Mouse (Mus musculus): ENCODE data around the gene Actr6. TPM values are rescaled to one million over a fixed set of nuclear protein-coding genes. Genes with fewer than 3 reads are reported as not detected.
"Not testable (repeated sequence)": the region's sequence is repeated elsewhere in the genome, so short reads cannot be mapped to it uniquely, and the experiment has no call there.

Gene Actr6
- polyA plus RNA-seq, 1 experiment from 2014 or later: 27.4 TPM

DNA sequence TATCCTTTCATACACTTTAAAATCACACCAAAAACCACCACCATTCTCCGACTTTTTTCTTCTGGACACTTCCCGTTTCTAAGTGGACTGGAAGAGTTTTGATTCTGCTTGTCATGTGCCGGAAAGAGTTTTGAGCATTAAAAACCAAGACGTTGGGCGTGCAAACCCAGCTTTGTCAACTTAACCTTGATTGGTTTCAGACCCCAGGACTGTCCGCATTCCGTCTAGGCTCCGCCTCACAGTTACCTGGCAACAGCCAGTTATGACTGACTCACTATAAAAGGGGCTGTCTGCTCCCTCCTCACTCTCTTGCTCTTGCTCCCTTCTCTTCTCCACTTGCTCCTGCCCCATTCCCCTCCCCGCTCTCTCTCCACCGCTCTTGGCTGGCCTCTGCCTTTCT, 23.4 kb downstream of the Actr6 start:
- Histone ChIP-seq H3K4me1 (ENCODE audit: insufficient read depth, low read length) (no peaks in the 10 kb centered on the region), H3K27me3 (ENCODE audit: insufficient read depth, low read length) (no peaks in the 10 kb centered on the region), H3K36me3 (ENCODE audit: insufficient read depth, low read length) (peaks cover 21% of the 10 kb centered on the region), H3K9ac (replicated peaks; ENCODE audit: low read length) (no peak overlapping the region), H3K27ac (ENCODE audit: low read length) (no peak overlapping the region), H3K4me2 (replicated peaks; ENCODE audit: low read depth, low read length) (peak overlapping the region; percentile 35), H3K9me3 (ENCODE audit: low read length) (no peaks in the 10 kb centered on the region), H3K4me3 (ENCODE audit: low read length) (no peak overlapping the region)
- peak; percentile 71; the same call in 1 of the 2 replicates for ATAC-seq (ENCODE audit: low FRiP score, low TSS enrichment)
- 35% methylated on average over 10 of the region's 10 CpGs for WGBS

DNA sequence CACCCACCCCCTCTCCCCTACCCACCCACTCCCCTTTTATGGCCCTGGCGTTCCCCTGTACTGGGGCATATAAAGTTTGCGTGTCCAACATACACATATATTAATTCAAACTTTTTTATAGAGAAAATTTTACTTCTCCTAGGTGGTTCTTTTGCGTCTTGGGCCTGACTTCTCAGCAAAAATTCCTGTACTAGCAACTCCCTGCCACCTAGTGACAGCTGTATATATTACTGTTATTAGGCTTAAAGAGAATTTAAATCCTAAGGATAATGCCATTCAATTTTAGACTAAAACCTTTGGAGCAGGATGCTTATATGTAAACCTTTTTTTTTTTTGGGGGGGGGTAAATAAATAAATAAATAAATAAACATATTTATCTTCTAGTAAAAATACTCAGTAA, 24.7 kb downstream of the Actr6 start:
- Histone ChIP-seq H3K27me3 (ENCODE audit: insufficient read depth, low read length) (no peaks in the 10 kb centered on the region), H3K9ac (replicated peaks; ENCODE audit: low read length) (no peak overlapping the region), H3K4me2 (replicated peaks; ENCODE audit: low read depth, low read length) (no peak overlapping the region), H3K4me1 (ENCODE audit: insufficient read depth, low read length) (no peaks in the 10 kb centered on the region), H3K27ac (ENCODE audit: low read length) (no peak overlapping the region), H3K36me3 (ENCODE audit: insufficient read depth, low read length) (peaks cover 11% of the 10 kb centered on the region), H3K9me3 (ENCODE audit: low read length) (no peaks in the 10 kb centered on the region), H3K4me3 (ENCODE audit: low read length) (no peak overlapping the region)
- 83% methylated on average over 3 of the region's 3 CpGs for WGBS
- no peak for ATAC-seq (ENCODE audit: low FRiP score, low TSS enrichment)

DNA sequence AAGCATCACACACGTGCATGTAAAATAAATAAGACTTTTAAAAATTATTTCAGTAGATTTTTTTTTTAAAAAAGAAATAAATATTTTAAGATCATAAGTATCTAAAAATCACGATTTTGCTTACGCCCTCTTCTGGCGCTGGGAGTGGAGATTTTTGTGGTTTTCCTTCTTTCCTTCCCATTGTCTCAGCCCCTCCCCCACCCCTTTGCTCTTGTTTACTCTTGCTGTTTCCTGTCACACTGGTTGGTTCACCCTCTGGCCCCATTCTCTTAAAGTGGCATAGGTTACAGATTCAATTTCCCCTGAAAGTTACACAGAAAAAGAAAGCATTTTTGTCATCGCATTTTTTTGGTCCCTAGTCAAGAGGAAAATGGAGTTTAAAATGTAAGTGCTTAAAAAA, 29.1 kb downstream of the Actr6 start:
- Histone ChIP-seq H3K4me2 (replicated peaks; ENCODE audit: low read depth, low read length) (no peak overlapping the region), H3K4me3 (ENCODE audit: low read length) (no peak overlapping the region), H3K9ac (replicated peaks; ENCODE audit: low read length) (no peak overlapping the region), H3K27ac (ENCODE audit: low read length) (no peak overlapping the region), H3K36me3 (ENCODE audit: insufficient read depth, low read length) (no peaks in the 10 kb centered on the region), H3K9me3 (ENCODE audit: low read length) (no peaks in the 10 kb centered on the region), H3K27me3 (ENCODE audit: insufficient read depth, low read length) (no peaks in the 10 kb centered on the region), H3K4me1 (ENCODE audit: insufficient read depth, low read length) (no peaks in the 10 kb centered on the region)
- 49% methylated on average over 5 of the region's 5 CpGs for WGBS
- ATAC-seq (ENCODE audit: low FRiP score, low TSS enrichment): 0 out of 2 replicates have a peak, but pooled peaks have one; percentile 39

DNA sequence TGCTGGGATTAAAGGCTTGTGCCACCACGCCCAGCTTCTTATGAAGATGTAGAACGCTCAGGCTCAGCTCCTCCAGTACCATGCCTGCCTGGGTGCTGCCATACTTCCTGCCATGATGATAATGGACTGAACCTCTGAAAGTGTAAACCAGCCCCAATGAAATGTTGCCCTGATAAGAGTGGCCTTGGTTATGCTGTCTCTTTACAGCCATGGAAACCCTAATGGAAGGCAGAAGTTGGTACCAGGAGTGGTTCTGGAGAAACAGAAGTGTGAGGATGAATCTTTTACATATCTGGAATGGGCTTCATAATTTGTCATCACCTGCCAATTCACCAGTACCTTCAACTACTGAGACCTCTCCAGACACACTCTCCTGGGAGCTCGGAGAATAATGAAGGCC, 34.1 kb downstream of the Actr6 start:
- Histone ChIP-seq H3K9ac (replicated peaks; ENCODE audit: low read length) (no peak overlapping the region), H3K27me3 (ENCODE audit: insufficient read depth, low read length) (no peaks in the 10 kb centered on the region), H3K27ac (ENCODE audit: low read length) (no peak overlapping the region), H3K4me3 (ENCODE audit: low read length) (no peak overlapping the region), H3K9me3 (ENCODE audit: low read length) (no peaks in the 10 kb centered on the region), H3K4me1 (ENCODE audit: insufficient read depth, low read length) (no peaks in the 10 kb centered on the region), H3K4me2 (replicated peaks; ENCODE audit: low read depth, low read length) (no peak overlapping the region), H3K36me3 (ENCODE audit: insufficient read depth, low read length) (no peaks in the 10 kb centered on the region)
- 92% methylated on average over 3 of the region's 3 CpGs for WGBS
- ATAC-seq (ENCODE audit: low FRiP score, low TSS enrichment): no peak

DNA sequence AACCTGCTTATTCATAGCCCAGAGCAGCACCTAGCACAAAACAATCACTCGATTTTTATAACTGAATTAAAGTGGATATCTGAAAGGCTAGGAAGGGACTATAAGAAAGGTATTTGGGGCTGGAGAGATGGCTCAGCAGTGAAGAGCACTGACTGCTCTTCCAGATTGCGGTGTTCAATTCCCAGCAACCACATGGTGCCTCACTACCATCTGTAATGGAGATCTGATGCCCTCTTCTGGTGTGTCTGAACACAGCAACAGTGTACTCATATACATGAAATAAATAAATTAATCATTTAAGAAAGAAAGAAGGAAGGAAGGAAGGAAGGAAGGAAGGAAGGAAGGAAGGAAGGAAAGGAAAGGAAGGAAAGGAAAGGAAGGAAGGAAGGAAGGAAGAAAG, 35.8 kb downstream of the Actr6 start:
- WGBS: 80% methylated on average over 2 of the region's 2 CpGs
- not testable (repeated sequence) for H3K36me3 ChIP-seq (ENCODE audit: insufficient read depth, low read length); H3K27ac ChIP-seq (ENCODE audit: low read length); ATAC-seq (ENCODE audit: low FRiP score, low TSS enrichment); H3K4me2 ChIP-seq (replicated peaks; ENCODE audit: low read depth, low read length); H3K9me3 ChIP-seq (ENCODE audit: low read length); H3K4me3 ChIP-seq (ENCODE audit: low read length); H3K4me1 ChIP-seq (ENCODE audit: insufficient read depth, low read length); H3K27me3 ChIP-seq (ENCODE audit: insufficient read depth, low read length); H3K9ac ChIP-seq (replicated peaks; ENCODE audit: low read length)

DNA sequence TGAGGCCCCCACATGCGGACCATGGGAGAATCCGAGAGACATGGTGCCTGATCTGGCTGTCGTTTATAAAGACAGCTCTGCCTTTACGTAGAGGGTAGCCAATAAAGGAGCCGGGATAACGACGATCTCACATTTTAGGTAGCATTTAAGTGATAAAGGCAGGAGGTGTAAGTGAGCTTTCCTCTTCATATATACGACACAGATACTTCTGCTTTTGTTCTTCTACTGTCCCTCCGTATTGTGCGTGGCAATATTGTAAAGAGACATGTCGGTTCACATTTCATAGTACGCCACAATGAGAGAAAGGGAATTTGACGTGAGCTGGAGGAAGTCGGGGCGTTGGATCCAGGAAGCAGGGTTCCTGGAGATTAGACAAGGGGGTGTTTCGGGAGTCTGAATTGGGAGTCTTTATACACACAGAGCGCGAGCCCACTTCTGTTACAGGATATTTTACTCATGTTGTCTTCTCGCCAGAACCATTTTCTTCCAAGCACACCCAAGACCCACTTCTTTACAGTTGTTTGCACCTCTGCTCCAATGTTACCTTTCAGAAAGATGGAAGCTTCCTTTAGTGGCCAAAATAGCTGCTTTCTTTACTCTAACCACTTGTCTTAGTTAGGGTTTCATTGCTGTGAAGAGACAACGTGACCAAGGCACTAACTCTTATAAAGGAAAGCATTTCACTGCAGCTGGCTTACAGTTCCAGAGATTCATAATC, 36.7 kb downstream of the Actr6 start:
- H3K4me1 ChIP-seq (ENCODE audit: insufficient read depth, low read length): no peaks in the 10 kb centered on the region
- H3K4me2 ChIP-seq (replicated peaks; ENCODE audit: low read depth, low read length): no peak overlapping the region
- ATAC-seq (ENCODE audit: low FRiP score, low TSS enrichment): no peak
- no peaks in the 10 kb centered on the region for H3K27me3 ChIP-seq (ENCODE audit: insufficient read depth, low read length)
- H3K9ac ChIP-seq (replicated peaks; ENCODE audit: low read length): no peak overlapping the region
- H3K9me3 ChIP-seq (ENCODE audit: low read length): no peaks in the 10 kb centered on the region
- WGBS: 78% methylated on average over 20 of the region's 20 CpGs
- no peak overlapping the region for H3K27ac ChIP-seq (ENCODE audit: low read length)
- H3K36me3 ChIP-seq (ENCODE audit: insufficient read depth, low read length): no peaks in the 10 kb centered on the region
- H3K4me3 ChIP-seq (ENCODE audit: low read length): no peak overlapping the region

DNA sequence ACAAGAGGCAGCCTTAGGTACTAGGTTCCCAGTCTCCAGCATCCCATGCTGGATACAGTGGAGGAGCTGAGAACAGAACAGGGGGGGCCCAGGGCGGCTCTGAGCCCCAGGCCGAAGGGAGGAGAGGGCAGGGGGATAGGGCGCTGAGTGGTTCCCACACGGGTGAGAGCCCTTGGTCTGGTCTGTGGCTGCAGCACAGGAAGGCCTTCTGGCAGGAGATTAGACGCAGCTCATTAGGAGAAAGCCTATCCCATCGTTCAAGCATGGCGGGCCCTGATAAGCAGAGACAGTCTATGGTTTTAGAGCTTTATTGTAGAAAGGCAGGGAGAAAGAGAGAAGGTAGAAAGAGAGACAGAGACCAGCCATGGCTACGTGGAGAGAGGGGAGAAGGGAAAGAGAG, 42.1 kb downstream of the Actr6 start:
- no peak overlapping the region for H3K4me2 ChIP-seq (replicated peaks; ENCODE audit: low read depth, low read length)
- H3K36me3 ChIP-seq (ENCODE audit: insufficient read depth, low read length): no peaks in the 10 kb centered on the region
- H3K9ac ChIP-seq (replicated peaks; ENCODE audit: low read length): no peak overlapping the region
- no peak overlapping the region for H3K27ac ChIP-seq (ENCODE audit: low read length)
- H3K9me3 ChIP-seq (ENCODE audit: low read length): no peaks in the 10 kb centered on the region
- peaks cover 6% of the 10 kb centered on the region for H3K4me1 ChIP-seq (ENCODE audit: insufficient read depth, low read length)
- WGBS: 51% methylated on average over 8 of the region's 8 CpGs
- ATAC-seq (ENCODE audit: low FRiP score, low TSS enrichment): no peak
- H3K4me3 ChIP-seq (ENCODE audit: low read length): no peak overlapping the region
- H3K27me3 ChIP-seq (ENCODE audit: insufficient read depth, low read length): no peaks in the 10 kb centered on the region

DNA sequence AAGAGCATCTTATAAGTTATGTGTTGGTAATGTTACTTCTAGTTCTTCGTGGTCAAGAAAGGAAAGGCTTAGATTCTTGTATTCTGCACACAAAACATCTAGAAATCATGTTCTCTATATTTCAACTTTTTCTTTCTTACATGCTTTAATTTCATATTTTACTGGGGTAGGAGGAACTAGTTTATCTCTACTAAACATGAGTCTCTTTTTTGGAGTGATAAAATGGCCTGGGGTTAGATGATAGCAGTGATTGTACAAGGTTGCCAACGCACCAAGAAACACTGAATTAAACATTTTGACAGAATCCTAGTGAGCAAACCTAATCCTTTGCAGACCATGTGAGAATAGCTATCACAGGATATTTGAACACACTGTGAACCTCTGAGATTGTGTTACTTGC, 44.6 kb downstream of the Actr6 start:
- no peak overlapping the region for H3K4me3 ChIP-seq (ENCODE audit: low read length)
- no peak overlapping the region for H3K27ac ChIP-seq (ENCODE audit: low read length)
- 77% methylated on average over 2 of the region's 2 CpGs for WGBS
- H3K9ac ChIP-seq (replicated peaks; ENCODE audit: low read length): no peak overlapping the region
- H3K4me2 ChIP-seq (replicated peaks; ENCODE audit: low read depth, low read length): no peak overlapping the region
- ATAC-seq (ENCODE audit: low FRiP score, low TSS enrichment): no peak
- peaks cover 8% of the 10 kb centered on the region for H3K4me1 ChIP-seq (ENCODE audit: insufficient read depth, low read length)
- H3K27me3 ChIP-seq (ENCODE audit: insufficient read depth, low read length): no peaks in the 10 kb centered on the region
- 0 out of 2 replicates have a peak, but pooled peaks cover 4% of the 10 kb centered on the region for H3K36me3 ChIP-seq (ENCODE audit: insufficient read depth, low read length)
- H3K9me3 ChIP-seq (ENCODE audit: low read length): no peaks in the 10 kb centered on the region

DNA sequence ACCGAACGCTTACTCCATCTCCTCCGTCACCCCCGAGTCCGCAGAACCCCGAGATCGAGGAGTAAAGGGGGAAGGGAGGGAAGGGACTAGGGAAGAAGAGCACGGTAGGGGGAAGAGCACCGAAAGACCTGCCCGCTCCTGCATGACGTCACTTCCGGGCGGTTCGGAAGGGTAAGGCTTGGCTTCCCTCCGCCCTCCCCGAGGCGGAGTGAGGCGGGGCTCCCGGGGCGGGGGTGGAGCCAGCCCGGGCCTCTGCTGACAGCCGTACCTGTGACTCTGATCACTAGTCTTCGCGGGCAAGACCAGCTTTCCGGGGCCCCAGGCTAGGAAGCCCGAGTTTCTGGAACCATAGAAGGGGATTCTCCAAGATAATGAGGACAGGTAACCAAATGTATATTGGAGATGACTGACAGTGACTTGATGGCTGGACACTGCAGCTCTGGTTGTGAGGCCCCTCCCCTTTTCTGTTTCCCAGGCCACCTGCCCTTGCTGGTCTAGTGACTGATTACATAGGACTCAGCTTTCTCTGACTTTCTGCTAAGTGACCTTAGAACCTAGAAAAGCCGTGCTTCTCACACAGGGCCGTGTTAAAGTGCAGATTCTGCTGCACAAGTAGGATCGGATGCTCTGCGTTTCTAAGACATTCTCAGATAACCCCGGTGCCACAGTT, 45.8 kb downstream of the Actr6 start, which contains the start of gene Scyl2:
TSS of gene Scyl2 (minus strand) at position 147 of the 670 bp plus-strand sequence.
- H3K4me1 ChIP-seq (ENCODE audit: insufficient read depth, low read length): peaks cover 8% of the 10 kb centered on the region
- peak; percentile 98 for ATAC-seq (ENCODE audit: low FRiP score, low TSS enrichment)
- H3K27ac ChIP-seq (ENCODE audit: low read length): peak within 1 kb of the TSS; percentile 79
- H3K36me3 ChIP-seq (ENCODE audit: insufficient read depth, low read length): 0 out of 2 replicates have a peak, but pooled peaks cover 4% of the 10 kb centered on the region
- peak within 1 kb of the TSS; percentile 99 for H3K4me3 ChIP-seq (ENCODE audit: low read length)
- 2% methylated on average over 31 of the region's 31 CpGs for WGBS
- H3K27me3 ChIP-seq (ENCODE audit: insufficient read depth, low read length): no peaks in the 10 kb centered on the region
- peak within 1 kb of the TSS; percentile 82 for H3K4me2 ChIP-seq (replicated peaks; ENCODE audit: low read depth, low read length)
- peak within 1 kb of the TSS; percentile 91 for H3K9ac ChIP-seq (replicated peaks; ENCODE audit: low read length)
- H3K9me3 ChIP-seq (ENCODE audit: low read length): no peaks in the 10 kb centered on the region

Data from kidney, embryonic 16.5 days (tissue).